Mouse (Mus musculus) lung, adult 18-20 months (tissue): ENCODE measurements around the gene Trpc3.

Experiments
- DNase-seq, 2 experiments: peaks; one replicate each; pipeline ENCODE4 v3.0.0; 2022; ENCODE audit warnings: mixed read lengths in 2 of 2

The Trpc3 gene

GRCm38 (mm10) chr3:36598811-36599210 is 91.2 kb downstream of the Trpc3 start:
- DNase-seq = no peak

GRCm38 (mm10) chr3:36571827-36572378 is 118.1 kb downstream of the Trpc3 start, which contains the start of gene Ccna2:
Gene Ccna2, minus strand, starts transcription at chr3:36572150.
- DNase-seq = peak; percentile 98 to 99

GRCm38 (mm10) chr3:36571361-36571826 is 118.6 kb downstream of the Trpc3 start:
- no peak for DNase-seq
